Mouse (Mus musculus) heart, embryonic 14.5 days (tissue): ENCODE data around the gene Ak1. TPM values are rescaled to one million over a fixed set of nuclear protein-coding genes. Genes with fewer than 3 reads are reported as not detected.
A peak's percentile ranks its signal among the peaks of the same experiment; 100 is the strongest.

Experiments used
- ATAC-seq: fragments of 200-750 bp; cut with Nextera tagmentation; 2 replicates; pipeline ENCODE4 v1.8.0; 2017; ENCODE audit warnings: low read depth, moderate TSS enrichment; ENCODE audit not compliant: insufficient number of reproducible peaks, insufficient read depth, low FRiP score
- H3K27ac ChIP-seq, 2 experiments: fragments of 200-500 bp in 1 of 2; fragments of 300-500 bp in 1 of 2; sonication (generic) in 1 of 2; replicated peaks in 1 of 2; 2 replicates each; pipeline ENCODE4 v1.5.1; 2012 to 2014; ENCODE audit warnings: low read depth in 2 of 2, low read length in 2 of 2, control low read depth in 1 of 2, mild to moderate bottlenecking in 1 of 2, mixed read lengths in 1 of 2; ENCODE audit not compliant: control insufficient read depth in 1 of 2, insufficient read depth in 1 of 2
- H3K27me3 ChIP-seq: fragments of 300-500 bp; sonication (generic); 2 replicates; pipeline ENCODE4 v1.6.1; 2014; ENCODE audit warnings: mild to moderate bottlenecking, low read length, control low read depth; ENCODE audit not compliant: control insufficient read depth, insufficient read depth
- H3K36me3 ChIP-seq: fragments of 300-500 bp; sonication (generic); 2 replicates; pipeline ENCODE4 v1.6.1; 2014; ENCODE audit warnings: mild to moderate bottlenecking, control low read depth, low read length, mixed read lengths; ENCODE audit not compliant: control insufficient read depth, insufficient read depth
- H3K4me1 ChIP-seq, 2 experiments: fragments of 200-500 bp in 1 of 2; fragments of 300-500 bp in 1 of 2; sonication (generic) in 1 of 2; 2 replicates each; pipeline ENCODE4 v1.6.1; 2012 to 2014; ENCODE audit warnings: low read length in 2 of 2, control low read depth in 1 of 2, mixed read lengths in 1 of 2; ENCODE audit not compliant: control insufficient read depth in 2 of 2, insufficient read depth in 2 of 2
- H3K4me2 ChIP-seq: fragments of 300-500 bp; sonication (generic); 2 replicates; pipeline ENCODE4 v1.6.1; 2014; ENCODE audit warnings: mild to moderate bottlenecking, low read length
- H3K4me3 ChIP-seq, 2 experiments: fragments of 200-500 bp in 1 of 2; fragments of 300-500 bp in 1 of 2; sonication (generic) in 1 of 2; 2 replicates each; pipeline ENCODE4 v1.5.1; 2012 to 2014; ENCODE audit warnings: low read length in 2 of 2, mild to moderate bottlenecking in 2 of 2, control low read depth in 1 of 2, low read depth in 1 of 2, moderate library complexity in 1 of 2; ENCODE audit not compliant: control insufficient read depth in 1 of 2, insufficient read depth in 1 of 2
- H3K9ac ChIP-seq: fragments of 300-500 bp; sonication (generic); 2 replicates; pipeline ENCODE4 v1.6.1; 2014; ENCODE audit warnings: mild to moderate bottlenecking, low read length
- H3K9me3 ChIP-seq: fragments of 300-500 bp; sonication (generic); 2 replicates; pipeline ENCODE4 v1.6.1; 2016; ENCODE audit warnings: low read length, control low read depth; ENCODE audit not compliant: control insufficient read depth
- WGBS: fragments of 180-500 bp; shearing (Covaris S2); extraction: QIAGEN DNeasy Blood & Tissue Kit; methylation state at CpG from one replicate; pipeline ENCODE4 v1.1.7; 2014; 5-methylcytosine and 5-hydroxymethylcytosine counted together
- polyA plus RNA-seq: library from polyadenylated mRNA; unstranded; fragments of >200 nt; fragmentation: Nextera tagmentation; extraction: Ambion mirVana; gene quantifications from 2 replicates; pipeline ENCODE4 v1.2.1, GENCODE M21; 2014

Gene Ak1
- polyA plus RNA-seq, 1 experiment from 2014 or later, result 336 TPM

- Histone ChIP-seq H3K27me3 (no peaks in the 10 kb centered on the region), H3K36me3 (peaks cover 12% of the 10 kb centered on the region; the same call in 1 of the 2 replicates), H3K27ac (peak overlapping the region; percentile 23 to 90; a peak in 3 of 4 replicates), H3K9me3 (no peaks in the 10 kb centered on the region), H3K4me2 (no peak overlapping the region; the same call in 1 of the 2 replicates), H3K4me1 (peaks cover 34 to 42% of the 10 kb centered on the region in 2 experiments), H3K4me3 (no peak overlapping the region), H3K9ac (no peak overlapping the region)
- no peak for ATAC-seq
- WGBS, result 61% methylated on average over 3 of the region's 3 CpGs
Measured at GRCm38 (mm10) chr2:32645647-32646046, 24.1 kb downstream of the Ak1 start.

GRCm38 (mm10) chr2:32646379-32647056 lies 25.0 kb downstream of the Ak1 start, which contains the start of gene Eng:
Eng (plus strand) TSS chr2:32646595.
- peak; percentile 72 for ATAC-seq
- H3K4me2 ChIP-seq, result peak within 1 kb of the TSS; percentile 58
- H3K27me3 ChIP-seq, result no peaks in the 10 kb centered on the region
- peak within 1 kb of the TSS; percentile 51 to 58 for H3K4me3 ChIP-seq
- peak within 1 kb of the TSS; percentile 80 to 90 for H3K27ac ChIP-seq
- no peaks in the 10 kb centered on the region for H3K9me3 ChIP-seq
- H3K4me1 ChIP-seq, result peaks cover 31 to 39% of the 10 kb centered on the region in 2 experiments
- peak within 1 kb of the TSS; percentile 75 for H3K9ac ChIP-seq
- 35% methylated on average over 31 of the region's 31 CpGs for WGBS
- peaks cover 18% of the 10 kb centered on the region; the same call in 1 of the 2 replicates for H3K36me3 ChIP-seq

- peaks cover 22% of the 10 kb centered on the region; the same call in 1 of the 2 replicates for H3K36me3 ChIP-seq
- peak overlapping the region; percentile 51 to 58 for H3K4me3 ChIP-seq
- peak overlapping the region; percentile 80 to 90 for H3K27ac ChIP-seq
- peaks cover 26 to 36% of the 10 kb centered on the region in 2 experiments for H3K4me1 ChIP-seq
- WGBS, result 67% methylated on average over 7 of the region's 7 CpGs
- no peaks in the 10 kb centered on the region for H3K9me3 ChIP-seq
- H3K27me3 ChIP-seq, result no peaks in the 10 kb centered on the region
- no peak for ATAC-seq
- H3K4me2 ChIP-seq, result peak overlapping the region; percentile 58
- H3K9ac ChIP-seq, result peak overlapping the region; percentile 75
Measured at GRCm38 (mm10) chr2:32647366-32647765, 25.8 kb downstream of the Ak1 start.

GRCm38 (mm10) chr2:32653764-32654163 lies 32.2 kb downstream of the Ak1 start:
- WGBS, result 17% methylated on average over 7 of the region's 7 CpGs
- peak overlapping the region; percentile 4; the same call in 1 of the 2 replicates for H3K9ac ChIP-seq
- H3K4me3 ChIP-seq, result no peak overlapping the region
- no peaks in the 10 kb centered on the region for H3K9me3 ChIP-seq
- peaks cover 25 to 30% of the 10 kb centered on the region in 2 experiments for H3K4me1 ChIP-seq
- H3K4me2 ChIP-seq, result peak overlapping the region; percentile 47
- ATAC-seq, result 0 out of 2 replicates have a peak, but pooled peaks have one; percentile 22
- no peaks in the 10 kb centered on the region for H3K27me3 ChIP-seq
- peak overlapping the region; percentile 37 to 78; a peak in 3 of 4 replicates for H3K27ac ChIP-seq
- peaks cover 39% of the 10 kb centered on the region for H3K36me3 ChIP-seq

GRCm38 (mm10) chr2:32654743-32655393 lies 33.3 kb downstream of the Ak1 start:
- H3K9me3 ChIP-seq, result no peaks in the 10 kb centered on the region
- H3K27me3 ChIP-seq, result no peaks in the 10 kb centered on the region
- H3K27ac ChIP-seq, result peak overlapping the region; percentile 37 to 78
- peaks cover 40% of the 10 kb centered on the region for H3K36me3 ChIP-seq
- 56% methylated on average over 14 of the region's 14 CpGs for WGBS
- H3K4me2 ChIP-seq, result peak overlapping the region; percentile 47
- H3K4me3 ChIP-seq, result no peak overlapping the region
- H3K9ac ChIP-seq, result peak overlapping the region; percentile 26; the same call in 1 of the 2 replicates
- ATAC-seq, result 0 out of 2 replicates have a peak, but pooled peaks have one; percentile 18
- H3K4me1 ChIP-seq, result peaks cover 25 to 40% of the 10 kb centered on the region in 2 experiments

- Histone ChIP-seq H3K9ac (no peak overlapping the region), H3K4me3 (no peak overlapping the region), H3K4me1 (peaks cover 25 to 40% of the 10 kb centered on the region in 2 experiments), H3K27me3 (no peaks in the 10 kb centered on the region), H3K4me2 (0 out of 2 replicates have a peak overlapping the region, but pooled peaks have one; percentile 4), H3K27ac (peak overlapping the region; percentile 37 to 78), H3K9me3 (no peaks in the 10 kb centered on the region), H3K36me3 (peaks cover 36% of the 10 kb centered on the region)
- 73% methylated on average over 3 of the region's 3 CpGs for WGBS
- no peak for ATAC-seq
Measured at GRCm38 (mm10) chr2:32655394-32655744, 33.8 kb downstream of the Ak1 start.

- Histone ChIP-seq H3K9ac (no peak overlapping the region), H3K36me3 (peaks cover 38% of the 10 kb centered on the region), H3K4me1 (peaks cover 25 to 40% of the 10 kb centered on the region in 2 experiments), H3K27ac (peak overlapping the region; percentile 70 to 78), H3K4me3 (no peak overlapping the region), H3K4me2 (no peak overlapping the region), H3K9me3 (no peaks in the 10 kb centered on the region), H3K27me3 (no peaks in the 10 kb centered on the region)
- 41% methylated on average over 12 of the region's 12 CpGs for WGBS
- peak; percentile 75 for ATAC-seq
Measured at GRCm38 (mm10) chr2:32655826-32656225, 34.3 kb downstream of the Ak1 start.
